Comparison of ENCODE assay signal across 38 mouse cellular contexts in genomic region chr1:87151286-87151685, GRCm38 (mm10). TPM values are rescaled to one million over a fixed set of nuclear protein-coding genes. Genes with fewer than 3 reads are reported as not detected.
"Had no signal": no experiment of that assay in that cellular context is flagged by ENCODE, and none has a peak within 500 bp of the region (broad histone marks: within the 10 kb centered on the region; RNA-seq: fewer than 3 reads in every experiment).

No protein-coding gene starts in this region.

- H3K27ac ChIP-seq: heart, embryonic 13.5 days; heart, embryonic 15.5 days; hindbrain, embryonic 10.5 days; hindbrain, embryonic 12.5 days; hindbrain, embryonic 13.5 days; hindbrain, embryonic 14.5 days; hindbrain, embryonic 15.5 days; hindbrain, postnatal 0 days; intestine, embryonic 15.5 days; kidney, embryonic 15.5 days; kidney, postnatal 0 days; layer of hippocampus, adult 2 months; left cerebral cortex, adult 2 months had no signal

- DNase-seq: heart, postnatal 10 days; heart, postnatal 14 days; heart, postnatal 36 days; heart, postnatal 4 days; kidney, adult 11 months; kidney, adult 18-20 months; kidney, adult 2 months; kidney, adult 8-10 months; kidney, adult 9 months; kidney, postnatal 10 days; kidney, postnatal 14 days; kidney, postnatal 25 days; kidney, postnatal 36 days; kidney, postnatal 4 days; layer of hippocampus, adult 9-11 months; layer of hippocampus, postnatal 36 days had no signal

- H3K4me3 ChIP-seq: heart, embryonic 12.5 days; heart, embryonic 13.5 days; heart, embryonic 15.5 days; hindbrain, embryonic 10.5 days; hindbrain, embryonic 12.5 days; hindbrain, embryonic 13.5 days; hindbrain, embryonic 15.5 days; intestine, embryonic 15.5 days; kidney, embryonic 15.5 days; layer of hippocampus, adult 2 months; left cerebral cortex, adult 2 months had no signal

RNA-seq across cellular contexts. Expression of gene Ecel1, which starts 5.0 kb away (rescaled TPM):
- total RNA-seq: heart, postnatal 10 days; heart, postnatal 14 days; heart, postnatal 25 days; heart, postnatal 36 days; hematopoietic stem cell, adult 5-6 weeks had no signal

RNA-seq across cellular contexts. Expression of gene Akp3, which starts 26.5 kb away (rescaled TPM):
- total RNA-seq: heart, postnatal 10 days; heart, postnatal 14 days; heart, postnatal 25 days; heart, postnatal 36 days; heart, postnatal 4 days; hematopoietic stem cell, adult 5-6 weeks; hindbrain, postnatal 0 days; layer of hippocampus, adult 18-20 months; layer of hippocampus, adult 2 months; layer of hippocampus, adult 8-10 months; layer of hippocampus, postnatal 10 days; layer of hippocampus, postnatal 14 days; layer of hippocampus, postnatal 25 days; layer of hippocampus, postnatal 36 days; left cerebral cortex, adult 18-20 months; left cerebral cortex, adult 2 months had no signal

RNA-seq across cellular contexts. Expression of gene Prss56, which starts 31.8 kb away (rescaled TPM):
- total RNA-seq: heart, postnatal 10 days; heart, postnatal 14 days; heart, postnatal 25 days; heart, postnatal 36 days; heart, postnatal 4 days; hematopoietic stem cell, adult 5-6 weeks had no signal

RNA-seq across cellular contexts. Expression of gene Chrnd, which starts 39.1 kb away (rescaled TPM):
- total RNA-seq: heart, postnatal 10 days; heart, postnatal 14 days; heart, postnatal 25 days; heart, postnatal 36 days; heart, postnatal 4 days; hematopoietic stem cell, adult 5-6 weeks; hindbrain, postnatal 0 days; layer of hippocampus, adult 18-20 months; layer of hippocampus, adult 2 months; layer of hippocampus, adult 8-10 months; layer of hippocampus, postnatal 10 days; layer of hippocampus, postnatal 14 days; layer of hippocampus, postnatal 25 days; layer of hippocampus, postnatal 36 days; left cerebral cortex, adult 18-20 months; left cerebral cortex, adult 2 months had no signal

RNA-seq across cellular contexts. Expression of gene Alpi, which starts 49.9 kb away (rescaled TPM):
- total RNA-seq: heart, postnatal 10 days; heart, postnatal 14 days; heart, postnatal 25 days; heart, postnatal 36 days; heart, postnatal 4 days; hematopoietic stem cell, adult 5-6 weeks; hindbrain, postnatal 0 days; layer of hippocampus, adult 18-20 months; layer of hippocampus, postnatal 10 days; layer of hippocampus, postnatal 25 days; layer of hippocampus, postnatal 36 days; left cerebral cortex, adult 2 months had no signal
